Mouse (Mus musculus) hindbrain, embryonic 13.5 days (tissue): ENCODE results near the gene Nhlrc2. TPM values are rescaled to one million over a fixed set of nuclear protein-coding genes. Genes with fewer than 3 reads are reported as not detected.

Experiments used
- ATAC-seq: fragments of 200-750 bp; cut with Nextera tagmentation; 2 replicates; pipeline ENCODE4 v1.8.0; 2017; ENCODE audit warnings: moderate TSS enrichment; ENCODE audit not compliant: low FRiP score
- H3K27ac ChIP-seq: fragments of 300-500 bp; sonication (generic); 2 replicates; pipeline ENCODE4 v1.5.1; 2015; ENCODE audit warnings: inconsistent platforms, mild to moderate bottlenecking, moderate library complexity
- H3K27me3 ChIP-seq: fragments of 300-500 bp; sonication (generic); 2 replicates; pipeline ENCODE4 v1.6.1; 2015; ENCODE audit warnings: mild to moderate bottlenecking, inconsistent platforms
- H3K36me3 ChIP-seq: fragments of 300-500 bp; sonication (generic); 2 replicates; pipeline ENCODE4 v1.6.1; 2015; ENCODE audit warnings: mild to moderate bottlenecking, inconsistent platforms
- H3K4me1 ChIP-seq: fragments of 300-500 bp; sonication (generic); replicated peaks from 2 replicates; pipeline ENCODE4 v1.6.1; 2015; ENCODE audit warnings: inconsistent platforms
- H3K4me2 ChIP-seq: fragments of 300-500 bp; sonication (generic); 2 replicates; pipeline ENCODE4 v1.6.1; 2015; ENCODE audit warnings: inconsistent platforms, mild to moderate bottlenecking, moderate library complexity
- H3K4me3 ChIP-seq: fragments of 300-500 bp; sonication (generic); 2 replicates; pipeline ENCODE4 v1.5.1; 2015; ENCODE audit warnings: mild to moderate bottlenecking, inconsistent platforms
- H3K9ac ChIP-seq: fragments of 300-500 bp; sonication (generic); 2 replicates; pipeline ENCODE4 v1.6.1; 2015; ENCODE audit warnings: mild to moderate bottlenecking, inconsistent platforms
- H3K9me3 ChIP-seq: fragments of 300-500 bp; sonication (generic); 2 replicates; pipeline ENCODE4 v1.6.1; 2016; ENCODE audit warnings: inconsistent platforms
- WGBS: fragments of 180-500 bp; shearing (Covaris S2); methylation state at CpG from one replicate; pipeline ENCODE4 v1.1.7; 2015; 5-methylcytosine and 5-hydroxymethylcytosine counted together
- polyA plus RNA-seq: library from polyadenylated mRNA; unstranded; fragments of >200 nt; fragmentation: Nextera tagmentation; extraction: Ambion mirVana; gene quantifications from 2 replicates; pipeline ENCODE4 v1.2.1, GENCODE M21; 2015

Nhlrc2 gene
- polyA plus RNA-seq, 1 experiment from 2014 or later, result 10.1 TPM

- H3K27me3 ChIP-seq, result no peaks in the 10 kb centered on the region
- H3K4me2 ChIP-seq, result no peak overlapping the region
- no peaks in the 10 kb centered on the region for H3K9me3 ChIP-seq
- H3K9ac ChIP-seq, result no peak overlapping the region
- H3K4me3 ChIP-seq, result no peak overlapping the region
- ATAC-seq, result no peak
- H3K36me3 ChIP-seq, result peaks cover 35% of the 10 kb centered on the region
- 93% methylated on average over 13 of the region's 13 CpGs for WGBS
- peaks cover 17% of the 10 kb centered on the region for H3K4me1 ChIP-seq
- no peak overlapping the region for H3K27ac ChIP-seq
Observed at GRCm38 (mm10) chr19:56544681-56545388, 3.2 kb upstream of the Nhlrc2 start.

GRCm38 (mm10) chr19:56546031-56546430 lies 2.0 kb upstream of the Nhlrc2 start:
- H3K36me3 ChIP-seq, result peaks cover 30% of the 10 kb centered on the region
- H3K9me3 ChIP-seq, result no peaks in the 10 kb centered on the region
- no peak for ATAC-seq
- no peak overlapping the region for H3K9ac ChIP-seq
- no peak overlapping the region for H3K4me3 ChIP-seq
- peaks cover 25% of the 10 kb centered on the region for H3K4me1 ChIP-seq
- no peaks in the 10 kb centered on the region for H3K27me3 ChIP-seq
- no peak overlapping the region for H3K27ac ChIP-seq
- H3K4me2 ChIP-seq, result no peak overlapping the region

GRCm38 (mm10) chr19:56547456-56548229 lies 418 bp upstream of the Nhlrc2 start, which contains the start of gene Dclre1a:
Gene Dclre1a (minus strand): TSS chr19:56548222.
- Histone ChIP-seq H3K27ac (peak within 1 kb of the TSS; percentile 95), H3K4me2 (peak within 1 kb of the TSS; percentile 64), H3K9ac (peak within 1 kb of the TSS; percentile 97), H3K4me3 (peak within 1 kb of the TSS; percentile 96), H3K27me3 (no peaks in the 10 kb centered on the region), H3K36me3 (peaks cover 27% of the 10 kb centered on the region), H3K4me1 (peaks cover 25% of the 10 kb centered on the region), H3K9me3 (no peaks in the 10 kb centered on the region)
- WGBS, result 11% methylated on average over 20 of the region's 20 CpGs
- peak; percentile 82 for ATAC-seq

DNA sequence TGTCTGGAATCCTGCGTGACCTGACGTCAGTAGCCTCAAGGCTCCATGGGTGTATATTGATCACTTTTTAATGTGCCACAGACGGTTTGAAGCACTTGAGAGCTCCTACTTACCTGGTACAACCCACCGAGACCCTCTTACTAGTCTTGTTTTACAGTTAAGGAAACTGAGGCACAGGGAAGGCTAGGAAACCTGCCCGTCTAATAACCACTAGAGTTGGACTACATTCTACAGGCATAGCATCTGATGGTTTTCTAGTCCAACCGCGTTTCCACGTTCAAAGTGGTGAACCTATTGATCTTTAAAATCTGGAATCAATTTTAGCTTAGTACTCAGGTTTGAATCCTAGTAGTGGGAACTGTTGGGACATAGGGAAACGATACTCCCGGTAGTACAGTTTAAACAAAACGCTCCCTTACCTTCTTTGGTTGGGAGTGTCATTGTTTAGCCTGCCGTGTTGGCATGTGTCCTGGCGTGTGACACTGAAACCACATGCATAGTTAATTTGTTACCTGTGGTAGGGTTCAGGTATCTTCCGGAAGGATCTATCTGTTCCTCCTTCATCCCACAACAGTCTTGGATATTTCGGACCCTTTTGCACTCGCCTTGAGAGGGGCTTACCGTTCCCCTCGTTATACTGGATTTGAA lies 1.1 kb downstream of the Nhlrc2 start:
- Histone ChIP-seq H3K36me3 (peaks cover 28% of the 10 kb centered on the region), H3K4me2 (peak overlapping the region; percentile 64), H3K27ac (peak overlapping the region; percentile 95), H3K4me3 (peak overlapping the region; percentile 96), H3K9ac (peak overlapping the region; percentile 97), H3K27me3 (no peaks in the 10 kb centered on the region), H3K9me3 (no peaks in the 10 kb centered on the region), H3K4me1 (peaks cover 25% of the 10 kb centered on the region)
- ATAC-seq, result peak; percentile 17
- WGBS, result 29% methylated on average over 18 of the region's 18 CpGs

GRCm38 (mm10) chr19:56553177-56553576 lies 5.1 kb downstream of the Nhlrc2 start:
- no peak for ATAC-seq
- Histone ChIP-seq H3K27ac (no peak overlapping the region), H3K27me3 (no peaks in the 10 kb centered on the region), H3K4me2 (no peak overlapping the region), H3K4me1 (peaks cover 17% of the 10 kb centered on the region), H3K9ac (no peak overlapping the region), H3K36me3 (peaks cover 41% of the 10 kb centered on the region), H3K9me3 (no peaks in the 10 kb centered on the region), H3K4me3 (no peak overlapping the region)
- 95% methylated on average over 3 of the region's 3 CpGs for WGBS

DNA sequence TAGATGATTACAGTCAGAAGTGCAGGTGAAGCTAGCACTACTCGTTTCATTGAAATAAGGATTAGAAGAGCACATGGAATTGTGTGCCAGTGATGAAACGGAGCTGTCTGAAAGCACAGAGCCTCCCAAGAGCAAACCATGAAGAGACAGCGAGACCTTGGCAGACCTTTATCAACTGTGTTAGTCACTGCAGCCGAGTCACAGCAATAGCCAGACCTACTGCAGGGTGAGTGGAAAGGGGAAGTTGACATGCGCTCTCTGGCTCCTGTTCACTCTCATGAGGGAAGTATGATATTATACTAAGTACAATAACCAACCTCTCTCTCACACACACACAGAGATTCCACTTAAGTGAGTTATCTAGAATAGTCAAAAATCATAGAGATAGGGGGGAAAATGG lies 7.9 kb downstream of the Nhlrc2 start:
- H3K9ac ChIP-seq, result no peak overlapping the region
- no peak overlapping the region for H3K4me3 ChIP-seq
- H3K36me3 ChIP-seq, result peaks cover 56% of the 10 kb centered on the region
- H3K27ac ChIP-seq, result no peak overlapping the region
- H3K4me2 ChIP-seq, result no peak overlapping the region
- H3K27me3 ChIP-seq, result no peaks in the 10 kb centered on the region
- WGBS, result 93% methylated on average over 5 of the region's 5 CpGs
- peaks cover under 1% of the 10 kb centered on the region; the same call in 1 of the 2 replicates for H3K4me1 ChIP-seq
- H3K9me3 ChIP-seq, result no peaks in the 10 kb centered on the region
- ATAC-seq, result no peak

DNA sequence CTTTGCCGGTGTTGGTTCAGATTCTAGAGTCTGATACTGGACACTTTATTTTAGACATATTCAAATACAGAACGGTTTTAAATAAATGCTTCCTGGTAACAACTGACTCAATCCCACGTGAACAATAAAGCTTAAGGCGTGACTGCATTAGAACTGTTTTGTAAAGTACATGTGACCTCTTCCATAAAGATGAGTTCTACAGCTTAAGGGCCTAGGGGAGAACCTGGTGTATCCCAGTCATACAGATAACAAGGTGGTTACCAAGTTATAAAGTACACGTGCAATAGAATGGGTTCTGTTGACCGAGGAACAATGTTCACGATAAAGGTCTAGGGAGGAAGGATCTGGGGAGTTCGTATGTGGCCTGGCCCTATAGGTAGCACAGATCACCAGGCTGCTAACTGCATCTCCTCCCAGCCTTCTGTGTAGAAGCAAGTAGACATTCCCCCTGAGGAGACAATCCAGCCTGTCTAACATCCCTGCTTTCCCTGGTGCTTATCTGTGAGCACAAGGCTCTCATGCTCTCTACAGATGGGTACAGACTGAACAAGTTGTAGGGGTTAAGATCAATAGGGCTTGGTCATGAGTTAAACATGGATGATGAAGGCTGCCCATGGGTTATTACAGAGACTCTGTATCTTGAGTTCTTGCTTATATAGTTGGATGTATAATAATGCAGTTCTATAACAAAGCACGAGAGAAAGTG lies 14.5 kb downstream of the Nhlrc2 start:
- Histone ChIP-seq H3K27me3 (no peaks in the 10 kb centered on the region), H3K36me3 (peaks cover 17% of the 10 kb centered on the region), H3K9ac (no peak overlapping the region), H3K4me3 (no peak overlapping the region), H3K4me1 (peaks cover 10% of the 10 kb centered on the region), H3K27ac (no peak overlapping the region), H3K9me3 (no peaks in the 10 kb centered on the region), H3K4me2 (no peak overlapping the region)
- ATAC-seq, result no peak
- WGBS, result 95% methylated on average over 9 of the region's 9 CpGs

DNA sequence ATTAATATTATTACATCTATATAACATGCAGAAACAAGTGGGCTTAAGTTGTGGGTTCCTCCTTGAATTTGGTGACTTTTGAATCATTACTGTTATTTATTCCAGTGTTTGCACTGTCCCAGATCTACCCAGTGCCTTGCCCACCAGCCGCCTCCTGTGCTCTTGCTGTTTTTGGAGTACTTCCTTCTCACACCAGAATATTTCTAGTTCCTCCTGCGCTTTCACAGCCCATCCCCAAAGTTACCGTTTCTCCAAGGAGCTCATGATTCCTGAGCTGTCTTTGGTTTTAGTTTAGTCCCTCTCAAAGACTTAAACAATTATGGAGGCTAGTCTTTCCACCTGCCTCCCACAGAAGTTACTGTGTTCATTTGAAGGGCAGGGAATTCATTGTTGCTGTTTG lies 15.4 kb downstream of the Nhlrc2 start:
- Histone ChIP-seq H3K4me1 (peaks cover 10% of the 10 kb centered on the region), H3K9ac (no peak overlapping the region), H3K27me3 (no peaks in the 10 kb centered on the region), H3K36me3 (peaks cover 12% of the 10 kb centered on the region), H3K4me2 (no peak overlapping the region), H3K27ac (no peak overlapping the region), H3K9me3 (no peaks in the 10 kb centered on the region), H3K4me3 (no peak overlapping the region)
- ATAC-seq, result no peak
- WGBS, result 94% methylated on average over 3 of the region's 3 CpGs

- 71% methylated on average over 6 of the region's 6 CpGs for WGBS
- H3K27me3 ChIP-seq, result no peaks in the 10 kb centered on the region
- no peak overlapping the region for H3K27ac ChIP-seq
- no peak for ATAC-seq
- H3K4me2 ChIP-seq, result no peak overlapping the region
- H3K36me3 ChIP-seq, result peaks cover under 1% of the 10 kb centered on the region; the same call in 1 of the 2 replicates
- no peak overlapping the region for H3K4me3 ChIP-seq
- H3K4me1 ChIP-seq, result peaks cover 10% of the 10 kb centered on the region
- H3K9ac ChIP-seq, result no peak overlapping the region
- H3K9me3 ChIP-seq, result no peaks in the 10 kb centered on the region
Observed at GRCm38 (mm10) chr19:56565358-56565757, 17.3 kb downstream of the Nhlrc2 start.

GRCm38 (mm10) chr19:56566041-56566440 lies 18.0 kb downstream of the Nhlrc2 start:
- Histone ChIP-seq H3K36me3 (peaks cover 6% of the 10 kb centered on the region; the same call in 1 of the 2 replicates), H3K4me2 (no peak overlapping the region), H3K27me3 (no peaks in the 10 kb centered on the region), H3K4me1 (peaks cover 10% of the 10 kb centered on the region), H3K9ac (no peak overlapping the region), H3K9me3 (no peaks in the 10 kb centered on the region), H3K4me3 (no peak overlapping the region), H3K27ac (no peak overlapping the region)
- 98% methylated on average over 4 of the region's 4 CpGs for WGBS
- ATAC-seq, result no peak

- Histone ChIP-seq H3K9ac (no peak overlapping the region), H3K4me1 (peaks cover 9% of the 10 kb centered on the region), H3K9me3 (no peaks in the 10 kb centered on the region), H3K4me2 (no peak overlapping the region), H3K36me3 (peaks cover 10% of the 10 kb centered on the region; the same call in 1 of the 2 replicates), H3K27ac (no peak overlapping the region; the same call in 1 of the 2 replicates), H3K4me3 (no peak overlapping the region), H3K27me3 (no peaks in the 10 kb centered on the region)
- ATAC-seq, result no peak
- 73% methylated on average over 6 of the region's 6 CpGs for WGBS
Observed at GRCm38 (mm10) chr19:56566940-56567339, 18.9 kb downstream of the Nhlrc2 start.

DNA sequence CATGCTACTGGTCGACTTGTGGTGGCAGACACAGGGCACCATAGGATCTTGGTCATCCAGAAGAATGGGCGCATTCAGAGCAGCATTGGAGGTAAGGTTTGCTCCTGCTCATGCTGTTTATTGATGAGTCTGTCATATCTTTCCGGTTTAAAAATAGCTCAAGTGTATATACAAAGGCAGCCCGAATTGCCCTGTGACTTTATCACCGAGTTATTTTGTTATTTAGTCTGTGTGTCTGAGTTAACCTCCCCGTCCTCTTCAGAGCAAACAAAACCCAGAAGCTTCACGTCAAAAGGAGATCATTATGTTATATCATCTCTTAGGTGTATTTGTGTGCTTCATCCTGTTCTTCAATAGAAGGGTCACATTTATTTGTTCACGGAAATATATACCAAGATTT lies 22.7 kb downstream of the Nhlrc2 start:
- no peak for ATAC-seq
- WGBS, result 92% methylated on average over 8 of the region's 8 CpGs
- H3K36me3 ChIP-seq, result peaks cover 15% of the 10 kb centered on the region; the same call in 1 of the 2 replicates
- H3K9me3 ChIP-seq, result no peaks in the 10 kb centered on the region
- no peak overlapping the region for H3K9ac ChIP-seq
- H3K4me1 ChIP-seq, result peaks cover 6% of the 10 kb centered on the region
- no peak overlapping the region for H3K4me2 ChIP-seq
- H3K27ac ChIP-seq, result no peak overlapping the region
- no peaks in the 10 kb centered on the region for H3K27me3 ChIP-seq
- H3K4me3 ChIP-seq, result no peak overlapping the region
